Mouse (Mus musculus): ENCODE measurements around the gene Foxd1. TPM values are rescaled to one million over a fixed set of nuclear protein-coding genes. Genes with fewer than 3 reads are reported as not detected.

The Foxd1 gene
- not detected in 2 replicates for polyA plus RNA-seq (2015; fragmentation: Nextera tagmentation; extraction: Ambion mirVana)

- under 1% methylated on average over 56 of the region's 76 CpGs for WGBS
- Histone ChIP-seq H3K4me2 (replicated peaks; ENCODE audit: low read depth) (peak within 1 kb of the TSS; percentile 68), H3K27me3 (ENCODE audit: control insufficient read depth, insufficient read depth, low read length) (peaks cover 41% of the 10 kb centered on the region), H3K4me1 (replicated peaks; ENCODE audit: control insufficient read depth, insufficient read depth) (peaks cover 3% of the 10 kb centered on the region; the same call in 1 of the 2 replicates), H3K9ac (ENCODE audit: low read length) (peak within 1 kb of the TSS; percentile 31; the same call in 1 of the 2 replicates), H3K4me3 (ENCODE audit: low read depth, low read length) (peak within 1 kb of the TSS; percentile 36), H3K36me3 (ENCODE audit: control insufficient read depth, insufficient read depth, low read length) (no peaks in the 10 kb centered on the region), H3K27ac (replicated peaks) (no peak within 1 kb of the TSS), H3K9me3 (ENCODE audit: control insufficient read depth, low read length) (no peaks in the 10 kb centered on the region)
- ATAC-seq (ENCODE audit: low FRiP score, low TSS enrichment) (peak; percentile 78), DNase-seq (ENCODE audit: low spot score) (peak; percentile 54)
- TF ChIP-seq EP300 (optimal IDR thresholded peaks at IDR 0.05): no peak
- TF ChIP-seq CTCF (IDR thresholded peaks at IDR 0.05; ENCODE audit: low read depth): no peak; the same call in 1 of the 2 replicates
Observed at GRCm38 (mm10) chr13:98354090-98354801, at the start of gene Foxd1. Foxd1 (plus strand) TSS chr13:98354242.

GRCm38 (mm10) chr13:98305257-98305656, 48.8 kb upstream of the Foxd1 start:
- Histone ChIP-seq H3K4me1 (replicated peaks; ENCODE audit: control insufficient read depth, insufficient read depth) (no peaks in the 10 kb centered on the region), H3K4me2 (replicated peaks; ENCODE audit: low read depth) (no peak overlapping the region), H3K27ac (replicated peaks) (no peak overlapping the region), H3K9ac (ENCODE audit: low read length) (no peak overlapping the region), H3K4me3 (ENCODE audit: low read depth, low read length) (no peak overlapping the region), H3K27me3 (ENCODE audit: control insufficient read depth, insufficient read depth, low read length) (no peaks in the 10 kb centered on the region), H3K36me3 (ENCODE audit: control insufficient read depth, insufficient read depth, low read length) (no peaks in the 10 kb centered on the region), H3K9me3 (ENCODE audit: control insufficient read depth, low read length) (no peaks in the 10 kb centered on the region)
- 92% methylated on average over 9 of the region's 9 CpGs for WGBS
- no peak for TF ChIP-seq EP300 (optimal IDR thresholded peaks at IDR 0.05)
- no peak for TF ChIP-seq CTCF (IDR thresholded peaks at IDR 0.05; ENCODE audit: low read depth)
- no peak for ATAC-seq (ENCODE audit: low FRiP score, low TSS enrichment)
- no peak for DNase-seq (ENCODE audit: low spot score)

- 30% methylated on average over 5 of the region's 5 CpGs for WGBS
- Histone ChIP-seq H3K4me3 (ENCODE audit: low read depth, low read length) (no peak overlapping the region), H3K4me1 (replicated peaks; ENCODE audit: control insufficient read depth, insufficient read depth) (no peaks in the 10 kb centered on the region), H3K36me3 (ENCODE audit: control insufficient read depth, insufficient read depth, low read length) (peaks cover 2% of the 10 kb centered on the region; the same call in 1 of the 2 replicates), H3K4me2 (replicated peaks; ENCODE audit: low read depth) (no peak overlapping the region), H3K9ac (ENCODE audit: low read length) (no peak overlapping the region), H3K9me3 (ENCODE audit: control insufficient read depth, low read length) (no peaks in the 10 kb centered on the region), H3K27ac (replicated peaks) (0 out of 2 replicates have a peak overlapping the region, but pooled peaks have one; percentile 35), H3K27me3 (ENCODE audit: control insufficient read depth, insufficient read depth, low read length) (no peaks in the 10 kb centered on the region)
- DNase-seq (ENCODE audit: low spot score) (no peak), ATAC-seq (ENCODE audit: low FRiP score, low TSS enrichment) (no peak)
- TF ChIP-seq EP300 (optimal IDR thresholded peaks at IDR 0.05) (no peak), CTCF (IDR thresholded peaks at IDR 0.05; ENCODE audit: low read depth) (no peak)
Observed at GRCm38 (mm10) chr13:98306393-98306792, 47.6 kb upstream of the Foxd1 start.

GRCm38 (mm10) chr13:98306852-98307475, 47.1 kb upstream of the Foxd1 start:
- Histone ChIP-seq H3K4me3 (ENCODE audit: low read depth, low read length) (no peak overlapping the region), H3K27ac (replicated peaks) (0 out of 2 replicates have a peak overlapping the region, but pooled peaks have one; percentile 13), H3K4me2 (replicated peaks; ENCODE audit: low read depth) (peak overlapping the region; percentile 35), H3K9me3 (ENCODE audit: control insufficient read depth, low read length) (no peaks in the 10 kb centered on the region), H3K27me3 (ENCODE audit: control insufficient read depth, insufficient read depth, low read length) (no peaks in the 10 kb centered on the region), H3K36me3 (ENCODE audit: control insufficient read depth, insufficient read depth, low read length) (peaks cover 8% of the 10 kb centered on the region), H3K4me1 (replicated peaks; ENCODE audit: control insufficient read depth, insufficient read depth) (no peaks in the 10 kb centered on the region), H3K9ac (ENCODE audit: low read length) (no peak overlapping the region)
- ATAC-seq (ENCODE audit: low FRiP score, low TSS enrichment) (no peak), DNase-seq (ENCODE audit: low spot score) (no peak)
- no peak for TF ChIP-seq EP300 (optimal IDR thresholded peaks at IDR 0.05)
- no peak for TF ChIP-seq CTCF (IDR thresholded peaks at IDR 0.05; ENCODE audit: low read depth)
- 23% methylated on average over 14 of the region's 14 CpGs for WGBS

DNA sequence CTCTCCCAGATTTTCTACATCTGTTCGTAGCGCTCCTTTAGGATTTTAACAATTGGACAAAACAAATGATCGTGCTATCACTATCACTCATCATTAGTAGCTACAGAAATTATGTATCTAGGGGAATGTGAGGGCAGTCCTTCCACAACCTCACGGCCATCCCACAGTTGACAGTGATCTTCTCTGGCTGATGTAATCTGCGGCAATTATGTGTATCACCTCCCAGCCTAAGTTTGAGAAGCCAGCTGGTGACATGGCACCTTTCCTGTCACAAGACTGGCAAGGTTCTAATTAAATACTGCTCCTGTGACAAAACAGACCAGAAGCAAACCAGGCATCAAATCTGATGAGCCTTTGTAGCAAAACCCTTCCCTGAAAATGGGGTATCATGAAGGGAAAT, 46.0 kb upstream of the Foxd1 start:
- 63% methylated on average over 5 of the region's 5 CpGs for WGBS
- TF ChIP-seq CTCF (IDR thresholded peaks at IDR 0.05; ENCODE audit: low read depth) (no peak), EP300 (optimal IDR thresholded peaks at IDR 0.05) (no peak)
- no peaks in the 10 kb centered on the region for H3K9me3 ChIP-seq (ENCODE audit: control insufficient read depth, low read length)
- no peak overlapping the region for H3K4me3 ChIP-seq (ENCODE audit: low read depth, low read length)
- H3K27me3 ChIP-seq (ENCODE audit: control insufficient read depth, insufficient read depth, low read length): no peaks in the 10 kb centered on the region
- no peak overlapping the region for H3K9ac ChIP-seq (ENCODE audit: low read length)
- peaks cover 9% of the 10 kb centered on the region for H3K36me3 ChIP-seq (ENCODE audit: control insufficient read depth, insufficient read depth, low read length)
- DNase-seq (ENCODE audit: low spot score) (no peak), ATAC-seq (ENCODE audit: low FRiP score, low TSS enrichment) (no peak)
- no peaks in the 10 kb centered on the region for H3K4me1 ChIP-seq (replicated peaks; ENCODE audit: control insufficient read depth, insufficient read depth)
- H3K4me2 ChIP-seq (replicated peaks; ENCODE audit: low read depth): no peak overlapping the region
- H3K27ac ChIP-seq (replicated peaks): no peak overlapping the region

DNA sequence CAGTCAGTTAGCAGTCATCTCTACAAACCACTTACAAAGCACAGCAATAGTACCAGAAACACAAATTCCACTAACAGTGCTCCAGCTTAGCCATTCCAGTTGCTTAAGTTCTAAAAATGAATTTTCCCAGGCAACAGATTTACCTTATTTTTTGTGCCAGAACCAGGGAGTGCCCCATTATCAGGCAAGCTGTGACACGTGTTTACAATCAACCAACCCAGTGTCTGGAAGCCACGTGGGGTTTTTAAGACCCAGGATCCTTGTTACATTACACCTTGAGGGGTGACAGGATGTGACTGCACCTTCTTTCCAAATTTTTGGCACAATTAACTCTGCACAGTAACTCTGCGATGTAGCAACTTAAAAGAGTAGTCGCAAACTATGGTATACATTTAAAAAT, 45.3 kb upstream of the Foxd1 start:
- no peak for TF ChIP-seq EP300 (optimal IDR thresholded peaks at IDR 0.05)
- TF ChIP-seq CTCF (IDR thresholded peaks at IDR 0.05; ENCODE audit: low read depth): no peak
- WGBS: 63% methylated on average over 4 of the region's 4 CpGs
- ATAC-seq (ENCODE audit: low FRiP score, low TSS enrichment): no peak

More for the DNA sequence above, 45.3 kb upstream of the Foxd1 start:
- Histone ChIP-seq H3K36me3 (ENCODE audit: control insufficient read depth, insufficient read depth, low read length) (peaks cover 9% of the 10 kb centered on the region), H3K4me2 (replicated peaks; ENCODE audit: low read depth) (no peak overlapping the region), H3K4me3 (ENCODE audit: low read depth, low read length) (no peak overlapping the region), H3K9ac (ENCODE audit: low read length) (no peak overlapping the region), H3K4me1 (replicated peaks; ENCODE audit: control insufficient read depth, insufficient read depth) (no peaks in the 10 kb centered on the region), H3K9me3 (ENCODE audit: control insufficient read depth, low read length) (no peaks in the 10 kb centered on the region), H3K27ac (replicated peaks) (no peak overlapping the region), H3K27me3 (ENCODE audit: control insufficient read depth, insufficient read depth, low read length) (no peaks in the 10 kb centered on the region)
- DNase-seq (ENCODE audit: low spot score): no peak

All from stomach, postnatal 0 days (tissue).